Mouse (Mus musculus) cortical plate, adult 2 months (tissue): ENCODE results near the gene Pcgf2.
A peak's percentile ranks its signal among the peaks of the same experiment; 100 is the strongest.

Experiments used
- CTCF ChIP-seq: fragments of 200-500 bp; IDR thresholded peaks from 2 replicates; pipeline ENCODE4 v1.5.1; 2011; ENCODE audit warnings: mild to moderate bottlenecking, control low read depth, low read length; ENCODE audit not compliant: insufficient read depth; ENCODE audit errors: extremely low read depth
- POLR2A ChIP-seq: fragments of 200-500 bp; IDR thresholded peaks from 2 replicates; pipeline ENCODE4 v1.6.1; 2011; ENCODE audit warnings: mild to moderate bottlenecking, low read length, control low read depth; ENCODE audit not compliant: insufficient read depth; ENCODE audit errors: extremely low read depth

DNA sequence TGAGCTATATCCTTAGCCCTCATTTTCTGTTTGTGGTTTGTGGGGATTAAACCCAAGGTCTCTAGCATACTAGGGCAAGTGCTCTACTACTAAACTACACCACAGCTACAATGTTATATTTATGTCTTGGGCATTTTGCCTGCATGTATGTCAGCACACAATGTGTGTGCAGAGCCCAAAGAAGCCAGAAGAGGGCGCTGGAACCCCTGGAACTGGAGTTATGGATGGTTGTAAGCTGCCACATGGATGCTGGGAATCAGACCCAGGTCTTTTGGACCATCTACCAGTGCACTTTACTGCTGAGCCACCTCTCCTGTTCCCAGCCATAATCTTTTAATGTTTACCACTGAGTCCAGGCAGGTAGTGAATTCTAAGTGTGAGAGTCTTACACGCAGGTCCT is 57.6 kb downstream of the Pcgf2 start:
- TF ChIP-seq POLR2A (no peak), CTCF (0 out of 2 replicates have a peak, but pooled peaks have one; percentile 7)
